ENCODE assay signal across 8 mouse cellular contexts in genomic region chr5:142907803-142908559, GRCm38 (mm10). TPM values are rescaled to one million over a fixed set of nuclear protein-coding genes. Genes with fewer than 3 reads are reported as not detected.
A peak's percentile ranks its signal among the peaks of the same experiment; 100 is the strongest.
DNase-seq lines count a peak whose midpoint lies in the region; ATAC-seq and TF ChIP-seq lines count a peak whose summit lies in the region.

No protein-coding gene starts in this region.

- WGBS in embryonic facial prominence, embryonic 10.5 days, result 78% methylated on average over 5 of the region's 5 CpGs
- 55% methylated on average over 5 of the region's 5 CpGs for WGBS in heart, embryonic 11.5 days (ENCODE audit: insufficient replicate concordance)
- WGBS in kidney, embryonic 14.5 days, result 67% methylated on average over 5 of the region's 5 CpGs
- WGBS in stomach, embryonic 15.5 days, result 50% methylated on average over 5 of the region's 5 CpGs

- peak overlapping the region; percentile 83 for H3K4me2 ChIP-seq in heart, embryonic 11.5 days
- H3K4me2 ChIP-seq in kidney, embryonic 14.5 days (replicated peaks; ENCODE audit: low read depth, low read length), result peak overlapping the region; percentile 66
- H3K4me2 ChIP-seq in stomach, embryonic 15.5 days, result peak overlapping the region; percentile 76

- no peaks in the 10 kb centered on the region for H3K9me3 ChIP-seq in ES-E14 (ENCODE audit: control insufficient read depth, insufficient read depth, low read depth, low read length)
- H3K9me3 ChIP-seq in embryonic facial prominence, embryonic 10.5 days, result no peaks in the 10 kb centered on the region
- H3K9me3 ChIP-seq in heart, embryonic 11.5 days (replicated peaks; ENCODE audit: control insufficient read depth, low read length), result no peaks in the 10 kb centered on the region
- no peaks in the 10 kb centered on the region for H3K9me3 ChIP-seq in kidney, embryonic 14.5 days (ENCODE audit: control insufficient read depth, low read length)
- no peaks in the 10 kb centered on the region for H3K9me3 ChIP-seq in stomach, embryonic 15.5 days

- peak overlapping the region; percentile 12; the same call in 1 of the 2 replicates for H3K27ac ChIP-seq in ES-E14 (ENCODE audit: insufficient read depth, low read depth, low read length, poor library complexity, severe bottlenecking)
- peak overlapping the region; percentile 100 for H3K27ac ChIP-seq in embryonic facial prominence, embryonic 10.5 days (replicated peaks)
- H3K27ac ChIP-seq in heart, embryonic 11.5 days (ENCODE audit: low read depth, low read length), result peak overlapping the region; percentile 100
- H3K27ac ChIP-seq in kidney, embryonic 14.5 days (ENCODE audit: low read depth, low read length), result peak overlapping the region; percentile 97
- peak overlapping the region; percentile 100 for H3K27ac ChIP-seq in stomach, embryonic 15.5 days

- in situ Hi-C loops in ES-E14 (cut with MboI; ENCODE audit: low sequenced_read_pairs in 2 of 2, unreplicated experiment in 2 of 2), result no loop called here

- no peak overlapping the region for H3K4me3 ChIP-seq in ES-E14 (ENCODE audit: insufficient read depth in 1 of 2, low read depth in 1 of 2, low read length in 2 of 2, poor library complexity in 1 of 2, severe bottlenecking in 1 of 2)
- H3K4me3 ChIP-seq in embryonic facial prominence, embryonic 10.5 days, result peak overlapping the region; percentile 100
- peak overlapping the region; percentile 99 for H3K4me3 ChIP-seq in heart, embryonic 11.5 days (ENCODE audit: low read depth, low read length)
- H3K4me3 ChIP-seq in kidney, embryonic 14.5 days (ENCODE audit: low read length), result 0 out of 2 replicates have a peak overlapping the region, but pooled peaks have one; percentile 100
- H3K4me3 ChIP-seq in stomach, embryonic 15.5 days (replicated peaks), result peak overlapping the region; percentile 93

- H3K27me3 ChIP-seq in embryonic facial prominence, embryonic 10.5 days (replicated peaks; ENCODE audit: low read depth, poor library complexity, severe bottlenecking), result no peaks in the 10 kb centered on the region; the same call in 1 of the 2 replicates
- H3K27me3 ChIP-seq in heart, embryonic 11.5 days (ENCODE audit: control insufficient read depth, insufficient read depth, low read length), result no peaks in the 10 kb centered on the region
- no peaks in the 10 kb centered on the region for H3K27me3 ChIP-seq in kidney, embryonic 14.5 days (ENCODE audit: control insufficient read depth, insufficient read depth, low read length)
- no peaks in the 10 kb centered on the region for H3K27me3 ChIP-seq in stomach, embryonic 15.5 days (replicated peaks)

- peak; percentile 84 for DNase-seq in 3134 (ENCODE audit: extremely low read depth, insufficient read length, low spot score)
- no peak for DNase-seq in ES-E14 (ENCODE audit: low read depth, low spot score)
- peak; percentile 31 for DNase-seq in embryonic facial prominence, embryonic 10.5 days (ENCODE audit: low spot score)
- DNase-seq in lung, postnatal 10 days, result peak; percentile 83
- no peak for DNase-seq in layer of hippocampus, postnatal 10 days (ENCODE audit: low spot score in 2 of 2)

- H3K36me3 ChIP-seq in ES-E14 (ENCODE audit: control insufficient read depth, insufficient read depth, low read length, poor library complexity, severe bottlenecking), result peaks cover 26% of the 10 kb centered on the region
- H3K36me3 ChIP-seq in embryonic facial prominence, embryonic 10.5 days (replicated peaks), result peaks cover 34% of the 10 kb centered on the region
- peaks cover 21% of the 10 kb centered on the region for H3K36me3 ChIP-seq in heart, embryonic 11.5 days (ENCODE audit: control insufficient read depth, insufficient read depth, low read length)
- peaks cover 25% of the 10 kb centered on the region for H3K36me3 ChIP-seq in kidney, embryonic 14.5 days (ENCODE audit: control insufficient read depth, insufficient read depth, low read length)
- peaks cover 19% of the 10 kb centered on the region for H3K36me3 ChIP-seq in stomach, embryonic 15.5 days

- H3K4me1 ChIP-seq in ES-E14 (ENCODE audit: control insufficient read depth in 2 of 2, insufficient read depth in 2 of 2, low read length in 2 of 2, poor library complexity in 1 of 2), result peaks cover 0 to 52% of the 10 kb centered on the region in 2 experiments; a peak in 3 of 4 replicates
- H3K4me1 ChIP-seq in embryonic facial prominence, embryonic 10.5 days, result peaks cover 52% of the 10 kb centered on the region
- peaks cover 43% of the 10 kb centered on the region for H3K4me1 ChIP-seq in heart, embryonic 11.5 days (ENCODE audit: control insufficient read depth, insufficient read depth, low read length)
- H3K4me1 ChIP-seq in kidney, embryonic 14.5 days (ENCODE audit: control insufficient read depth, insufficient read depth, low read length), result peaks cover 41% of the 10 kb centered on the region
- H3K4me1 ChIP-seq in stomach, embryonic 15.5 days, result peaks cover 51% of the 10 kb centered on the region

- H3K9ac ChIP-seq in ES-E14 (ENCODE audit: insufficient read depth, low read depth, low read length, poor library complexity, severe bottlenecking), result peak overlapping the region; percentile 94; the same call in 1 of the 2 replicates
- H3K9ac ChIP-seq in heart, embryonic 11.5 days (ENCODE audit: low read depth, low read length), result peak overlapping the region; percentile 99
- peak overlapping the region; percentile 74; the same call in 1 of the 2 replicates for H3K9ac ChIP-seq in kidney, embryonic 14.5 days (ENCODE audit: low read depth, low read length)
- no peak overlapping the region for H3K9ac ChIP-seq in stomach, embryonic 15.5 days

- no peak for ATAC-seq in heart, embryonic 11.5 days (replicated peaks; ENCODE audit: insufficient number of reproducible peaks, low FRiP score, low TSS enrichment)
- ATAC-seq in kidney, embryonic 14.5 days (ENCODE audit: low FRiP score, low TSS enrichment), result no peak
- ATAC-seq in stomach, embryonic 15.5 days (ENCODE audit: insufficient read depth, low FRiP score, low read depth), result no peak

TF ChIP-seq in ES-E14, 5 proteins besides CTCF, POLR2A, EP300 and RAD21:
- TF ChIP-seq ZNF384 (IDR thresholded peaks at IDR 0.05; ENCODE audit: low read depth, low read length) (no peak), ZC3H11A (IDR thresholded peaks at IDR 0.05; ENCODE audit: borderline replicate concordance, low read depth, low read length) (no peak), HCFC1 (IDR thresholded peaks at IDR 0.05; ENCODE audit: borderline replicate concordance, insufficient read depth, low read length) (no peak), CHD2 (IDR thresholded peaks at IDR 0.05; ENCODE audit: low read depth, low read length) (no peak), MAFK (IDR thresholded peaks at IDR 0.05; ENCODE audit: insufficient read depth, low read depth, low read length) (no peak)
TF ChIP-seq in ES-E14: peak in this region for 0.

RNA-seq across cellular contexts. Expression of gene Actb, which starts 1.4 kb away (rescaled TPM):
- total RNA-seq in ES-E14 (2012; rRNA removed), result 3,755 and 4,692 TPM in 2 replicates
- 15,960 and 16,856 TPM in 2 replicates for polyA plus RNA-seq in embryonic facial prominence, embryonic 10.5 days (2016; fragmentation: Nextera tagmentation; extraction: Ambion mirVana)
- polyA plus RNA-seq in heart, embryonic 11.5 days (2014; fragmentation: Nextera tagmentation; extraction: Ambion mirVana), result 7,480 and 8,290 TPM in 2 replicates
- polyA plus RNA-seq in kidney, embryonic 14.5 days (2014; fragmentation: Nextera tagmentation; extraction: Ambion mirVana), result 14,375 and 16,963 TPM in 2 replicates
- 14,327 and 14,357 TPM in 2 replicates for polyA plus RNA-seq in stomach, embryonic 15.5 days (2015; fragmentation: Nextera tagmentation; extraction: Ambion mirVana)
- 1,000 to 10,000 TPM; 4,137 to 4,167 TPM for total RNA-seq in layer of hippocampus, postnatal 10 days (2021)

RNA-seq across cellular contexts. Expression of gene Fbxl18, which starts 12.8 kb away (rescaled TPM):
- total RNA-seq in ES-E14 (2012; rRNA removed), result 20.1 and 27.1 TPM in 2 replicates
- 25.6 and 25.9 TPM in 2 replicates for polyA plus RNA-seq in embryonic facial prominence, embryonic 10.5 days (2016; fragmentation: Nextera tagmentation; extraction: Ambion mirVana)
- polyA plus RNA-seq in heart, embryonic 11.5 days (2014; fragmentation: Nextera tagmentation; extraction: Ambion mirVana), result 7.0 and 8.0 TPM in 2 replicates
- polyA plus RNA-seq in kidney, embryonic 14.5 days (2014; fragmentation: Nextera tagmentation; extraction: Ambion mirVana), result 11.7 and 14.6 TPM in 2 replicates
- 12.3 and 12.6 TPM in 2 replicates for polyA plus RNA-seq in stomach, embryonic 15.5 days (2015; fragmentation: Nextera tagmentation; extraction: Ambion mirVana)
- 10 to 100 TPM; 38.5 to 40.1 TPM for total RNA-seq in layer of hippocampus, postnatal 10 days (2021)

RNA-seq across cellular contexts. Expression of gene Fscn1, which starts 52.2 kb away (rescaled TPM):
- 161 and 310 TPM in 2 replicates for total RNA-seq in ES-E14 (2012; rRNA removed)
- 759 and 790 TPM in 2 replicates for polyA plus RNA-seq in embryonic facial prominence, embryonic 10.5 days (2016; fragmentation: Nextera tagmentation; extraction: Ambion mirVana)
- polyA plus RNA-seq in heart, embryonic 11.5 days (2014; fragmentation: Nextera tagmentation; extraction: Ambion mirVana), result 180 and 186 TPM in 2 replicates
- polyA plus RNA-seq in kidney, embryonic 14.5 days (2014; fragmentation: Nextera tagmentation; extraction: Ambion mirVana), result 312 and 390 TPM in 2 replicates
- polyA plus RNA-seq in stomach, embryonic 15.5 days (2015; fragmentation: Nextera tagmentation; extraction: Ambion mirVana), result 181 and 185 TPM in 2 replicates
- 100 to 1,000 TPM; 420 to 424 TPM for total RNA-seq in layer of hippocampus, postnatal 10 days (2021)

Comparison
In these comparisons a context has a peak if more than half of its experiments do, and no peak if none do; other contexts are left out.
1. DNase-seq: peak in 3134 (single experiment), embryonic facial prominence, embryonic 10.5 days (single experiment) and lung, postnatal 10 days (single experiment); none in ES-E14 (single experiment) and layer of hippocampus, postnatal 10 days (0 of 2).
2. H3K27ac ChIP-seq: peak in every context shown above with its lines; median percentile 100 in embryonic facial prominence, embryonic 10.5 days; 100 in heart, embryonic 11.5 days; 100 in stomach, embryonic 15.5 days; 97 in kidney, embryonic 14.5 days; 12 in ES-E14.
3. H3K4me3 ChIP-seq: peak in embryonic facial prominence, embryonic 10.5 days (single experiment), heart, embryonic 11.5 days (single experiment), kidney, embryonic 14.5 days (single experiment) and stomach, embryonic 15.5 days (single experiment); none in ES-E14 (0 of 2).
4. Peak in every context shown above with its lines, with median percentiles within 50 percentile points of each other: H3K4me2 ChIP-seq.